Mouse (Mus musculus) myocyte (in vitro differentiated cells): ENCODE measurements around the gene Aym1. TPM values are rescaled to one million over a fixed set of nuclear protein-coding genes. Genes with fewer than 3 reads are reported as not detected.

ENCODE experiments used
- H3K27me3 ChIP-seq: one replicate; pipeline ENCODE4 v1.6.1; 2011; ENCODE audit not compliant: control insufficient read depth, insufficient read depth, insufficient read length
- H3K36me3 ChIP-seq: one replicate; pipeline ENCODE4 v1.6.1; 2011; ENCODE audit not compliant: control insufficient read depth, insufficient read depth
- H3K4me2 ChIP-seq: one replicate; pipeline ENCODE4 v1.6.1; 2011; ENCODE audit warnings: low read depth, control low read depth
- H3K4me3 ChIP-seq: one replicate; pipeline ENCODE4 v1.5.1; 2011; ENCODE audit warnings: mild to moderate bottlenecking, control low read depth, moderate library complexity
- H3K79me2 ChIP-seq: one replicate; pipeline ENCODE4 v1.6.1; 2011; ENCODE audit not compliant: control insufficient read depth, insufficient read depth
- H3ac ChIP-seq: one replicate; pipeline ENCODE4 v1.6.1; 2011; ENCODE audit not compliant: control insufficient read depth, insufficient read length
- CEBPB ChIP-seq: IDR thresholded peaks from 2 replicates; pipeline ENCODE4 v1.6.1; 2011; ENCODE audit warnings: mild to moderate bottlenecking, moderate library complexity; ENCODE audit not compliant: poor library complexity, insufficient read depth, severe bottlenecking
- E2F4 ChIP-seq: IDR thresholded peaks from one replicate; pipeline ENCODE4 v1.6.1; 2011; ENCODE audit warnings: mild to moderate bottlenecking, control low read depth, moderate library complexity; ENCODE audit not compliant: insufficient read depth
- MAX ChIP-seq: IDR thresholded peaks from one replicate; pipeline ENCODE4 v1.6.1; 2011; ENCODE audit warnings: low read depth, mild to moderate bottlenecking, control low read depth
- MYOD1 ChIP-seq, 3 experiments: IDR thresholded peaks; one replicate each; pipeline ENCODE4 v1.6.1; 2011; ENCODE audit warnings: control low read depth in 2 of 3, low read depth in 2 of 3, mild to moderate bottlenecking in 2 of 3, moderate library complexity in 1 of 3; ENCODE audit not compliant: insufficient read length in 2 of 3, control insufficient read depth in 1 of 3
- MYOG ChIP-seq, 3 experiments: IDR thresholded peaks; one replicate each; pipeline ENCODE4 v1.6.1; 2011; ENCODE audit warnings: control low read depth in 2 of 3, low read depth in 2 of 3, mild to moderate bottlenecking in 2 of 3; ENCODE audit not compliant: insufficient read length in 2 of 3, control insufficient read depth in 1 of 3, insufficient read depth in 1 of 3
- POLR2A ChIP-seq: IDR thresholded peaks from one replicate; pipeline ENCODE4 v1.6.1; 2011; ENCODE audit warnings: low read depth, mild to moderate bottlenecking, control low read depth, moderate library complexity; ENCODE audit not compliant: insufficient read length
- POLR2AphosphoS2 ChIP-seq: IDR thresholded peaks from one replicate; pipeline ENCODE4 v1.6.1; 2011; ENCODE audit warnings: low read depth, control low read depth; ENCODE audit not compliant: insufficient read length
- REST ChIP-seq: IDR thresholded peaks from one replicate; pipeline ENCODE4 v1.6.1; 2011; ENCODE audit warnings: mild to moderate bottlenecking, control low read depth, moderate library complexity; ENCODE audit not compliant: insufficient read depth, insufficient read length
- SRF ChIP-seq: IDR thresholded peaks from one replicate; pipeline ENCODE4 v1.6.1; 2011; ENCODE audit warnings: low read depth; ENCODE audit not compliant: control insufficient read depth, insufficient read length
- TCF12 ChIP-seq: IDR thresholded peaks from one replicate; pipeline ENCODE4 v1.6.1; 2011; ENCODE audit warnings: mild to moderate bottlenecking, control low read depth; ENCODE audit not compliant: poor library complexity, insufficient read depth, severe bottlenecking
- TCF3 ChIP-seq: IDR thresholded peaks from one replicate; pipeline ENCODE4 v1.6.1; 2011; ENCODE audit warnings: low read depth, control low read depth; ENCODE audit not compliant: insufficient read length
- USF1 ChIP-seq: IDR thresholded peaks from one replicate; pipeline ENCODE4 v1.6.1; 2011; ENCODE audit warnings: low read depth, mild to moderate bottlenecking, control low read depth, moderate library complexity
- polyA plus RNA-seq: library from polyadenylated mRNA; unstranded; fragments of >200 nt; fragmentation: generic; extraction: Trizol; gene quantifications from one replicate; pipeline ENCODE4 v1.2.1, GENCODE M21; 2012; ENCODE audit warnings: missing spikeins

Gene Aym1
- polyA plus RNA-seq, 1 experiment = not detected

DNA sequence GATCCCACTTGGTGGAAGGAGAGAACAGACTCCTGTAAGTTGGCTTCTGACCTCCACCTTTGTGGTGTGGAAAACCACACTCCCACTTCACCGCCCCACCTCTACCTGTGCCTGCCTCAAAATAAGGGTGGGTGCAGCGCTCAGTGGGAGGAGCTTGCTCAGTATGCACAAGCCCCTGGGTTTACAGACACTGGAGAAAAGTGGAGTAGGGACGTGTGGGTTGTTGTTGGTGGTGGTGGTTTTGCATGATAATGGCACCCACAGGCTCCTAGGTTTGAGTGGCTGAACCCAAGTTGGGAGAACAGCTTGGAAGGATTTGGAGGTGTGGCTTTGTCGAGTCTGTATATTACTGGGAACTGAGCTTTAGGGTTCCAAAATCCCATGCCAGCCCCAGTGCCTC lies 24.2 kb upstream of the Aym1 start:
- Histone ChIP-seq H3K36me3 (no peaks in the 10 kb centered on the region), H3K4me2 (no peak overlapping the region), H3K27me3 (peaks cover 40% of the 10 kb centered on the region), H3ac (no peak overlapping the region), H3K4me3 (no peak overlapping the region), H3K79me2 (no peaks in the 10 kb centered on the region)
- TF ChIP-seq E2F4 (no peak), MAX (no peak), MYOG (IDR thresholded peaks at IDR 0.05; ENCODE audit: control insufficient read depth in 1 of 3, insufficient read depth in 1 of 3, insufficient read length in 2 of 3, low read depth in 2 of 3) (no peak), REST (no peak), TCF12 (no peak), SRF (no peak), POLR2AphosphoS2 (no peak), POLR2A (no peak), TCF3 (no peak), CEBPB (no peak), MYOD1 (IDR thresholded peaks at IDR 0.05; ENCODE audit: control insufficient read depth in 1 of 3, insufficient read length in 2 of 3, low read depth in 2 of 3) (no peak), USF1 (no peak)

- no peak for TF ChIP-seq E2F4
- no peak for TF ChIP-seq TCF3
- TF ChIP-seq CEBPB = no peak
- TF ChIP-seq MYOD1 (IDR thresholded peaks at IDR 0.05; ENCODE audit: control insufficient read depth in 1 of 3, insufficient read length in 2 of 3, low read depth in 2 of 3) = no peak
- Histone ChIP-seq H3K4me3 (no peak overlapping the region), H3ac (no peak overlapping the region), H3K79me2 (no peaks in the 10 kb centered on the region), H3K27me3 (peaks cover 58% of the 10 kb centered on the region), H3K36me3 (no peaks in the 10 kb centered on the region), H3K4me2 (no peak overlapping the region)
Observed at GRCm38 (mm10) chr5:113334621-113335530, 22.2 kb upstream of the Aym1 start.

DNA sequence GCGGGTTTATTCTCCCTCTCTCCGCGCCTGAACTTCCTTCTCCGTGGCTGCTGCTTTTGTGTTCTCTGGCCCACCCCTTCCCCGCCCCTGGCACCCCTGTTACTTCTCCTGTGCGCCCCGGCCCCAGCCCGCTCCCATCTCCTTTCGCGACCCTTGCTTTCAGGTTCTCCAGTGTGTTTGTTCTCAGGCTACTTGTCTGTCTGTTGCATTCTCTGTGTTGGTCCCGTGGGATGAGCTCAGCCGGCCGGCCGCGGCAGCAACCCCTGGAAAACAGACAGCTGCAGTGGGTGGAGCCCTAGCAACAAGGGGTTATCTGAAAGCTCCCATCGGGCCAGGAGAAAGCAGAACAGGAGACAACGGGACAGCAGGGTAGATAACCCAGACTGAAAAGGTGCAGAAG lies 21.4 kb upstream of the Aym1 start:
- Histone ChIP-seq H3K4me2 (no peak overlapping the region), H3K4me3 (no peak overlapping the region), H3K27me3 (peaks cover 60% of the 10 kb centered on the region), H3K36me3 (no peaks in the 10 kb centered on the region), H3K79me2 (no peaks in the 10 kb centered on the region), H3ac (no peak overlapping the region)
- TF ChIP-seq POLR2AphosphoS2 = no peak
- no peak for TF ChIP-seq MYOD1 (IDR thresholded peaks at IDR 0.05; ENCODE audit: control insufficient read depth in 1 of 3, insufficient read length in 2 of 3, low read depth in 2 of 3)
- TF ChIP-seq USF1 = no peak
- no peak for TF ChIP-seq TCF3
- TF ChIP-seq MYOG (IDR thresholded peaks at IDR 0.05; ENCODE audit: control insufficient read depth in 1 of 3, insufficient read depth in 1 of 3, insufficient read length in 2 of 3, low read depth in 2 of 3) = no peak
- TF ChIP-seq REST = no peak
- TF ChIP-seq POLR2A = no peak
- TF ChIP-seq E2F4 = no peak
- TF ChIP-seq SRF = no peak
- no peak for TF ChIP-seq TCF12
- no peak for TF ChIP-seq CEBPB
- TF ChIP-seq MAX = no peak

GRCm38 (mm10) chr5:113336281-113336680 lies 20.8 kb upstream of the Aym1 start:
- no peaks in the 10 kb centered on the region for H3K36me3 ChIP-seq
- no peak overlapping the region for H3K4me2 ChIP-seq
- no peak overlapping the region for H3ac ChIP-seq
- H3K4me3 ChIP-seq = no peak overlapping the region
- H3K79me2 ChIP-seq = no peaks in the 10 kb centered on the region
- H3K27me3 ChIP-seq = peaks cover 60% of the 10 kb centered on the region
- TF ChIP-seq MYOG (IDR thresholded peaks at IDR 0.05; ENCODE audit: control insufficient read depth in 1 of 3, insufficient read depth in 1 of 3, insufficient read length in 2 of 3, low read depth in 2 of 3) (no peak), POLR2AphosphoS2 (no peak), TCF12 (no peak), TCF3 (no peak), USF1 (no peak), CEBPB (no peak)
